Mouse (Mus musculus): Measurements from ENCODE around the gene Ksr2.
"Not testable (repeated sequence)": the region's sequence is repeated elsewhere in the genome, so short reads cannot be mapped to it uniquely, and the experiment has no call there.

The Ksr2 gene

DNA sequence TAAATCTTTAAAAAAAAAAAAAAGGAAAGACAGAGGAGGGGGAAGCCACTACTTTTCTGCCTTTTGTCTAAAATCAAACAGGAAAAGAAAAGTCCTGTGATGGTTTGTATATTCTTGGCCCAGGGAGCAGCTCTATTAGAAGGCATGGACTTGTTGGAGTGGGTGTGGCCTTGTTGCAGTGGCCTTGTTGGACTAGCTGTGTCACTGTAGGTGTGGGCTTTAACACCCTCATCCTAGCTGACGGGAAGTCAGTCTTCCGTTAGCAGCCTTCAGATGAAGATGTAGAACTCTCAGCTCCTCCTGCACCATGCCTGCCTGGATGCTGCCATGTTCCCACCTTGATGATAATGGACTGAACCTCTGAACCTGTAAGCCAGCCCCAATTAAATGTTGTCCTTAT is 9.1 kb upstream of the Ksr2 start:
- intact Hi-C loops (cut with DNase I), result loop anchor here (5.0 kb wide), 2 partner anchors 97 to 287 kb away; partner anchors contain the start of gene Suds3

DNA sequence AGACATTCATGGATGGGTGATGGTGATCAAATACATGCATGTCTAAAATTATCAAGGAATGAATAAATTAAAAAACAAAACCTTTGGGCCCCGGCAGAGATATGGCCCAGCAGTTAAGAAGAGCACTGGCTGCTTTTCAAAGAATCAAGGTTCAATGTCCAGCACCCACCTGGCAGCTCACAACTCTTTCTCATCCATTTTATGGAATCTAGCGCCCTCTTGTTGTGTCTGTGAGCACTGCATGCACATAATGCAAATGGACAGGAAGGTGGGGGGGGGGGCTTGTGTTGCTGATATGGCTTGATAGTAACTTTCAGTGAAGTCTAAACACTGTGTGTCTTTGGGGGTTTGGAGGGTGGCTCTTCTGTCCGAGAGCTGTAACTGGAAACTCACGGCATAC is 5.6 kb upstream of the Ksr2 start:
- intact Hi-C loops (cut with DNase I), result loop anchor here (5.0 kb wide), 2 partner anchors 101 to 291 kb away; partner anchors contain the start of gene Suds3

GRCm38 (mm10) chr5:117409369-117409768 is 4.4 kb upstream of the Ksr2 start:
- intact Hi-C loops (cut with DNase I), result loop anchor here (5.0 kb wide), 2 partner anchors 102 to 292 kb away; partner anchors contain the start of gene Suds3

DNA sequence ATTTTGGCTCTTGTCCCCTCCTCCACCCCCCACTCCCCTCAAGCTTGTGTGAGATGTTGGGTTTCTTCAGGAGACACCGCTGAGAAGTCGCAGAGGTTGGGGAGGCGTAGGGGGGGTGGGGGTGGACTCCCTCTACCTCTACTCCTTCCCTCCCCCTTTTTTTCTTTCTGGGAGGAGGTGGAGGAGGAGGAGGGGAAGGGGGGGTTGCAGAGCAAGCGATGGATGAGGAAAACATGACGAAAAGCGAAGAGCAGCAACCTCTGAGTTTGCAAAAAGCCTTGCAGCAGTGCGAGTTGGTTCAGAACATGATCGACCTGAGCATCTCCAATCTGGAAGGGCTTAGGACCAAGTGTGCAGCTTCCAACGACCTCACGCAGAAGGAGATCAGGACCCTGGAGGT is 811 bp downstream of the Ksr2 start:
- intact Hi-C loops (cut with DNase I), result no loop called here

DNA sequence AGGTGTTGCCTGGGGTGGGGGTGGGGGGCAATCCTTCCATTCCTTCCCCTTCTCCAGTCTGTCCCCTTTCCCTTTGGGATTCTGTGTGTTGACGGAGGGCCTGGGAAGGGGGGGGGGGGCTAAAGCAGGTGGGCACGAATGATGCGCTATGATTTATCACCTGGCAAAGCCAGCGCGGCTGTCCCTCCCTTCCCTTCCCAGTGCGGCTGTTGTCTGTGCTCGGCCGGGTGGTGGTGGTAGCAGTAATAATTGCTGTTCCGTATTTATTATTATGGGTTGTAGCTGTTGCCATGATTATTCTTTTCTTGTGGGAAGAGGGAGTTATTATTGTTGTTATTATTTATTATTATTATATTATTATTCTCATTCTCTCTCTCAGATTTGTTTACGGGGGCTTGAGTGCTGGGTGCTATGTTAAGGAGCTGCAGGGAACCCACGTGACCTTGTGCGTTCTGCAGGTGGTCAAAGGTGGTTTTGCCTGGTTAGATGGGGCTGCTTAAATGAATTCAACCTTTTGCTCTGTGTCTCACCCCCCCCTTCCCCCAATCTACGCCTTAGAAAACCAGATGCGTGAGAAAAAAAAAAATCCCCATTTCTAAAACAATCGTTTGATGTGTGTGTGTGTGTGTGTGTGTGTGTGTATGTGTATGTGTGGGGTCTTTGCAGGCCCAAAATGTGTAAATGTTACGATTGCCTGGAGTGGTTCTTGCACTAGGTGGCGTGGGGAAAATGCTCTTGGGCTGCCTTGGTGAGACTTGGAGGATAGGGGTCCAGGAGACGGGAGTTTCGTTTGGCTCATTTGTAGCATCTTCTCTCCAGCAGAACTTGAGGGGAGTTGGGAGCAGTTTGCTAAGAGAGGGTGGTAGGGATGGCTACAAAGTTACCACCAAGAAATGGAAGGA is 1.5 kb downstream of the Ksr2 start:
- intact Hi-C loops (cut with DNase I), result no loop called here

DNA sequence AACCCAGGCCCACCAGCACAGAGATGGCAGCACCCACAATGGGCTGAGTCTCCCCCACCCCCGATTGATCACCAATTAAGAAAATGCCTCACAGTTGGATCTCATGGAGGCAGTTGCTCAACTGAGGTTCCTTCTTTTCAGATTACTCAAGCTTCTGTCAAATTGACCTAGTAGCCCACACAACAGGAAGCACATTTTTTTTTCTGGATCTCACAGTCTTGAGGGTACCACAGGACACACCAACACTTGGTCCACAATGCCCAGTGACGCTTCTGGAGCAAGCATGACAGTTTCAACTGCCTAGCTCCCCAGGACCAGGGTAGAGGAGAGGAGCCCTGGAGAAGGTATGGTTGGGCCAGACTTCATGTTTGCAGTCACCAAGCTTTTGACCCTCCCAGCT is 3.6 kb downstream of the Ksr2 start:
- intact Hi-C loops (cut with DNase I), result no loop called here

GRCm38 (mm10) chr5:117433501-117433900 is 19.7 kb downstream of the Ksr2 start:
- intact Hi-C loops (cut with DNase I), result not testable (repeated sequence)

DNA sequence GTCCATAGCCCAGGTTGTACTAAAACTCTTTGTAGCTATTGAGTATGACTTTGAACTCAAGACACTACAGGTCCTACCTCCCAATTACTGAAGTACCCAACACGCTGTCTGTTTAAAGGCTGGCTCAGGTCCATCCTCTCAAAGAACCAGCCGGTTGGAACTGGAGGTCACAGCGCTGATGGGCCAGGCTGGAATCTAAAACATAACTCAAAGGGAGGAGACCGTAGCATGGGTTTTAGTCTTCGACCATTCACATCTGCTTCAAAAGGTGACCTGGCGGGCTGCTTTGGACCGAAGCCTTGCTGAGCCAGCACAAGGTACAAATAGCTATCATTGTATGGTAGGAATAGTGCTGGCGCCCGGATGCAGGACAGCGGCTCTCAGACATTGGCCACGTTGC is 26.5 kb downstream of the Ksr2 start:
- intact Hi-C loops (cut with DNase I), result no loop called here

DNA sequence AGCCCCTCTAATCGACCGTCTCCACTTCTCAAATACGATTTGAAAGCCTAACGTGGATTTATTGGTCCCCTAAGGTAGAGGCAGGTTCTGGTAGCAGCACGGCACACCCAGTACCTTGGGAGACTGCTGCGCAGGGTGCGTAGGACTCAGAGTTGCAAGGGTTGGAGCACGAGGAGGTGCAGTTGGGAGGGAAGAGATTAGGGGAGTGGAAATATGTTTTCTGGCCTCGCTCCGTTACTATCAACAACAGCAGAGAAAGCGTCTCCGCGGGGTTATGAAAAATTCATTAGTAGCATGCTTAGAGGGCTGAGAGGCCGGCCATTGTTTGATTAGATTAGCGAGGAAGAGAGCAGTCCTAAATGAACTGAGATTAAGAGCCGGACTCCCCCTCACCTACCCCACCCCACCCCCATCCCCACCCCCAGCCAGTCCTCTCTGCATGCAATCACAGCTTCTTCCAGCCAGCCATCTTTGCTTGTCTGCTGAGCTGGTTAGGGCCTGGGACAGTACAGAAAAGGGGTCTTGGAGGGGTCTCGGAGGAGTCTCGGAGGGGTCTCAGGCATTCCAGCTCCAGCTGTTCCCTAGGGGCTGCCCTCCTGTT is 27.5 kb downstream of the Ksr2 start:
- intact Hi-C loops (cut with DNase I), result no loop called here

DNA sequence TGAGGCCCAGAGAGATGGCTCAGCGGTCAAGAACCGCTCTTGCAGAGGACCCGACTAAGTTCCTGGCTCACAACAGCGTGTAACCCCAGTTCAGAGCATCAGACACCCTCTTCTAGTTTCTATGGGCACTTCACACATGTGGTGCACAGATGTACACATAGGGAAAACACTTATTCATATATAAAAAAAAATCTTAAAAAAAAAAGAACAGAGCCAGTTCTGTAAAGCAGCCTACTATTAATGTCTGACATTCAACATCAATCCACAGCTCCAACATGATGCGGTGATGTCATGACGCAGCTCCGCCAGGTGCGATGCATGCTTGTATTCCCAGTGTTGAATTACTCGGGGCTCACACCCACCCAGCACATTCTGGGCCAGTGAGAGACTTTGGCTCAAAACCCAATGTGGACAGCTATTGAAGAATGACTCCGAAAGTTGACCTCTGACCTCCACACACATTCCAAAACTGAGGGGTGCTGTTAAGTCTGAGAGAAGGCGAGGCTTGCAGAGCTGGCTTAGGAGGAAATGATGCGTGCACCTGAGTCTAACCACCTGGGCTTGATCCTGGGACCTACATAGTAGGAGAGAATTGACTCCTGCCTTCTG is 28.5 kb downstream of the Ksr2 start:
- intact Hi-C loops (cut with DNase I), result no loop called here

- intact Hi-C loops (cut with DNase I), result no loop called here
Observed at GRCm38 (mm10) chr5:117443141-117443540, 29.3 kb downstream of the Ksr2 start.

- intact Hi-C loops (cut with DNase I), result no loop called here
Observed at GRCm38 (mm10) chr5:117443902-117444301, 30.1 kb downstream of the Ksr2 start.

GRCm38 (mm10) chr5:117447698-117448097 is 33.9 kb downstream of the Ksr2 start:
- intact Hi-C loops (cut with DNase I), result no loop called here

GRCm38 (mm10) chr5:117452013-117452412 is 38.2 kb downstream of the Ksr2 start:
- intact Hi-C loops (cut with DNase I), result no loop called here

GRCm38 (mm10) chr5:117455546-117455945 is 41.7 kb downstream of the Ksr2 start:
- intact Hi-C loops (cut with DNase I), result no loop called here

- intact Hi-C loops (cut with DNase I), result no loop called here
Observed at GRCm38 (mm10) chr5:117457121-117457520, 43.3 kb downstream of the Ksr2 start.

- intact Hi-C loops (cut with DNase I), result no loop called here
Observed at GRCm38 (mm10) chr5:117457583-117457982, 43.8 kb downstream of the Ksr2 start.

DNA sequence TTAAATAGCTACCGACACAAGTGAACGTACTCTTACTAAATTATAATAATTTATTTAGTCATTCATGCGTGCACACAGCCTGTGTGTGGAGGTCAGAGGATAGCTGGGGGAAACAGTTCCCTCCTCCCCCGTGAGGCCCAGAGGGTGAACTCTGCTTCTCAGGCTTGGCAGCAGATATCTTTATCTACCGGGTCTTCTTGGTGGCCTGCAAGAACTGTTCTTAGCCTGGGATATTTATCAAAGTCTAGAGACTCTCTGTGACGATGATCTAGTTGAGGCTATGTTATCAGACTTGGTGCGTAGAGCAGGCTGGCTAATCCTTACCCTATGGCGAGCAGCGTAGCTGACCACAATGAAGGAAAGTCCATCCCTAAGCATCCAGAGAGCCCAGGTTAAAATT is 45.1 kb downstream of the Ksr2 start:
- intact Hi-C loops (cut with DNase I), result no loop called here

GRCm38 (mm10) chr5:117460261-117460660 is 46.5 kb downstream of the Ksr2 start:
- intact Hi-C loops (cut with DNase I), result no loop called here

GRCm38 (mm10) chr5:117467052-117467451 is 53.3 kb downstream of the Ksr2 start:
- intact Hi-C loops (cut with DNase I), result no loop called here

GRCm38 (mm10) chr5:117468961-117469360 is 55.2 kb downstream of the Ksr2 start:
- intact Hi-C loops (cut with DNase I), result no loop called here

GRCm38 (mm10) chr5:117469572-117469971 is 55.8 kb downstream of the Ksr2 start:
- intact Hi-C loops (cut with DNase I), result no loop called here

Data from adrenal gland (tissue).